Comparison of ENCODE assay signal across 8 mouse cellular contexts in genomic region chr11:4984249-4984648, GRCm38 (mm10). TPM values are rescaled to one million over a fixed set of nuclear protein-coding genes. Genes with fewer than 3 reads are reported as not detected.
DNase-seq lines count a peak whose midpoint lies in the region; ATAC-seq and TF ChIP-seq lines count a peak whose summit lies in the region.

No protein-coding gene starts in this region.

- H3K27me3 ChIP-seq in heart, adult 2 months (ENCODE audit: control insufficient read depth, insufficient read depth, low read length) = no peaks in the 10 kb centered on the region
- no peaks in the 10 kb centered on the region for H3K27me3 ChIP-seq in hindbrain, embryonic 12.5 days
- no peaks in the 10 kb centered on the region for H3K27me3 ChIP-seq in lung, embryonic 16.5 days (ENCODE audit: control insufficient read depth, insufficient read depth, low read depth, low read length)
- no peaks in the 10 kb centered on the region for H3K27me3 ChIP-seq in stomach, postnatal 0 days (ENCODE audit: control insufficient read depth, insufficient read depth, low read length)

- no peak overlapping the region for H3K4me3 ChIP-seq in heart, adult 2 months
- H3K4me3 ChIP-seq in hindbrain, embryonic 12.5 days = no peak overlapping the region
- H3K4me3 ChIP-seq in lung, embryonic 16.5 days (ENCODE audit: low read length) = no peak overlapping the region
- no peak overlapping the region for H3K4me3 ChIP-seq in stomach, postnatal 0 days (ENCODE audit: low read depth, low read length)

- 2% methylated on average over 5 of the region's 5 CpGs for WGBS in heart, adult 2 months
- 4% methylated on average over 5 of the region's 5 CpGs for WGBS in hindbrain, embryonic 12.5 days
- 2% methylated on average over 5 of the region's 5 CpGs for WGBS in lung, embryonic 16.5 days
- WGBS in stomach, postnatal 0 days = 3% methylated on average over 5 of the region's 5 CpGs

- no peak for DNase-seq in heart, adult 2 months
- no peak for DNase-seq in heart, postnatal 25 days (ENCODE audit: low spot score)
- peak; percentile 61 for DNase-seq in CD4-positive helper T cell, adult 2 months (ENCODE audit: low read depth, low spot score)
- DNase-seq in stomach, postnatal 0 days (ENCODE audit: low spot score) = no peak
- DNase-seq in gastrocnemius, postnatal 25 days = no peak

- no peak overlapping the region for H3K27ac ChIP-seq in heart, adult 2 months
- H3K27ac ChIP-seq in hindbrain, embryonic 12.5 days = no peak overlapping the region
- H3K27ac ChIP-seq in lung, embryonic 16.5 days (ENCODE audit: low read length) = no peak overlapping the region
- no peak overlapping the region for H3K27ac ChIP-seq in stomach, postnatal 0 days (replicated peaks)

- H3K9ac ChIP-seq in heart, adult 2 months (ENCODE audit: low read depth, low read length) = no peak overlapping the region
- H3K9ac ChIP-seq in hindbrain, embryonic 12.5 days = peak overlapping the region; percentile 32; the same call in 1 of the 2 replicates
- H3K9ac ChIP-seq in lung, embryonic 16.5 days (ENCODE audit: low read length) = no peak overlapping the region
- H3K9ac ChIP-seq in stomach, postnatal 0 days (ENCODE audit: low read length) = no peak overlapping the region; the same call in 1 of the 2 replicates

- TF ChIP-seq CTCF in heart, adult 2 months (IDR thresholded peaks at IDR 0.05) = peak; percentile 89
- TF ChIP-seq CTCF in stomach, postnatal 0 days (IDR thresholded peaks at IDR 0.05; ENCODE audit: low read depth) = peak; percentile 85

- intact Hi-C loops in heart, adult 2 months (cut with DNase I) = no loop called here
- intact Hi-C loops in heart, postnatal 25 days (cut with DNase I) = no loop called here

- H3K9me3 ChIP-seq in hindbrain, embryonic 12.5 days (replicated peaks) = no peaks in the 10 kb centered on the region
- no peaks in the 10 kb centered on the region for H3K9me3 ChIP-seq in lung, embryonic 16.5 days (ENCODE audit: control insufficient read depth, low read length)
- no peaks in the 10 kb centered on the region for H3K9me3 ChIP-seq in stomach, postnatal 0 days (ENCODE audit: control insufficient read depth, low read length)

- H3K79me2 ChIP-seq in heart, adult 2 months (replicated peaks; ENCODE audit: control insufficient read depth, insufficient read depth, low read length) = no peaks in the 10 kb centered on the region

- peaks cover 3% of the 10 kb centered on the region; the same call in 1 of the 2 replicates for H3K36me3 ChIP-seq in heart, adult 2 months (ENCODE audit: control insufficient read depth, insufficient read depth, low read length)
- H3K36me3 ChIP-seq in hindbrain, embryonic 12.5 days = no peaks in the 10 kb centered on the region
- H3K36me3 ChIP-seq in lung, embryonic 16.5 days (ENCODE audit: control insufficient read depth, insufficient read depth, low read length) = no peaks in the 10 kb centered on the region
- H3K36me3 ChIP-seq in stomach, postnatal 0 days (ENCODE audit: control insufficient read depth, insufficient read depth, low read length) = no peaks in the 10 kb centered on the region

- ATAC-seq in common myeloid progenitor, adult 5-6 weeks (replicated peaks; ENCODE audit: low read depth, poor library complexity, severe bottlenecking) = peak; percentile 53
- no peak for ATAC-seq in hindbrain, embryonic 12.5 days (ENCODE audit: low FRiP score)
- no peak for ATAC-seq in lung, embryonic 16.5 days (ENCODE audit: low read depth)
- ATAC-seq in stomach, postnatal 0 days (ENCODE audit: low FRiP score, low TSS enrichment) = no peak

- H3K4me1 ChIP-seq in heart, adult 2 months (ENCODE audit: control insufficient read depth, insufficient read depth, low read length) = peaks cover 7% of the 10 kb centered on the region
- H3K4me1 ChIP-seq in hindbrain, embryonic 12.5 days = peaks cover 15% of the 10 kb centered on the region
- peaks cover 6% of the 10 kb centered on the region; the same call in 1 of the 2 replicates for H3K4me1 ChIP-seq in lung, embryonic 16.5 days (replicated peaks; ENCODE audit: control insufficient read depth, insufficient read depth, low read length)
- H3K4me1 ChIP-seq in stomach, postnatal 0 days (replicated peaks; ENCODE audit: control insufficient read depth, insufficient read depth) = no peaks in the 10 kb centered on the region

- no peak for TF ChIP-seq POLR2A in heart, adult 2 months (IDR thresholded peaks at IDR 0.05; ENCODE audit: insufficient read depth, low read depth, low read length)

- peak overlapping the region; percentile 40 for H3K4me2 ChIP-seq in hindbrain, embryonic 12.5 days (replicated peaks)
- H3K4me2 ChIP-seq in lung, embryonic 16.5 days (ENCODE audit: low read depth, low read length) = 0 out of 2 replicates have a peak overlapping the region, but pooled peaks have one; percentile 30
- H3K4me2 ChIP-seq in stomach, postnatal 0 days (replicated peaks; ENCODE audit: low read depth) = no peak overlapping the region

- TF ChIP-seq EP300 in heart, adult 2 months (IDR thresholded peaks at IDR 0.05; ENCODE audit: insufficient read depth, low read depth, low read length) = no peak
- no peak for TF ChIP-seq EP300 in stomach, postnatal 0 days (optimal IDR thresholded peaks at IDR 0.05)

RNA-seq across cellular contexts. Expression of gene Ap1b1, which starts 2.4 kb away (rescaled TPM):
- 10 to 100 TPM; 48.1 to 48.6 TPM for total RNA-seq in heart, adult 2 months (2021)
- 64.2 and 77.2 TPM in 2 replicates for polyA plus RNA-seq in heart, adult 2 months (2012; rRNA removed)
- 10 to 100 TPM; 53.1 to 58.1 TPM for total RNA-seq in heart, postnatal 25 days (2021)
- 69.1 and 72.2 TPM in 2 replicates for total RNA-seq in common myeloid progenitor, adult 5-6 weeks (2017)
- 76.4 and 83.3 TPM in 2 replicates for polyA plus RNA-seq in hindbrain, embryonic 12.5 days (2016; fragmentation: Nextera tagmentation; extraction: Ambion mirVana)
- polyA plus RNA-seq in lung, embryonic 16.5 days (2015; fragmentation: Nextera tagmentation; extraction: Ambion mirVana) = 46.0 and 48.3 TPM in 2 replicates
- polyA plus RNA-seq in stomach, postnatal 0 days (2015; fragmentation: Nextera tagmentation; extraction: Ambion mirVana) = 41.8 and 43.3 TPM in 2 replicates
- total RNA-seq in gastrocnemius, postnatal 25 days (2021) = 10 to 100 TPM; 31.0 to 36.4 TPM

RNA-seq across cellular contexts. Expression of gene Nefh, which starts 36.4 kb away (rescaled TPM):
- under 1 TPM in 1 of 2 experiments, not detected in 1; 0.05 TPM for total RNA-seq in heart, adult 2 months (2021)
- 0.06 and 0.08 TPM in 2 replicates for polyA plus RNA-seq in heart, adult 2 months (2012; rRNA removed)
- total RNA-seq in heart, postnatal 25 days (2021) = not detected
- 12.6 and 16.7 TPM in 2 replicates for total RNA-seq in common myeloid progenitor, adult 5-6 weeks (2017)
- 1.4 and 1.5 TPM in 2 replicates for polyA plus RNA-seq in hindbrain, embryonic 12.5 days (2016; fragmentation: Nextera tagmentation; extraction: Ambion mirVana)
- 0.26 TPM in 2 replicates for polyA plus RNA-seq in lung, embryonic 16.5 days (2015; fragmentation: Nextera tagmentation; extraction: Ambion mirVana)
- polyA plus RNA-seq in stomach, postnatal 0 days (2015; fragmentation: Nextera tagmentation; extraction: Ambion mirVana) = 0.25 TPM in 2 replicates
- total RNA-seq in gastrocnemius, postnatal 25 days (2021) = not detected

Comparison
In these comparisons a context has a peak if more than half of its experiments do, and no peak if none do; other contexts are left out.
1. RNA of gene Nefh, which starts 36.4 kb away (total RNA-seq): 12.6 to 16.7 TPM in common myeloid progenitor, adult 5-6 weeks; not detected in gastrocnemius, postnatal 25 days, 0.05 TPM in heart, adult 2 months and not detected in heart, postnatal 25 days; every median in the first group is over 10 times any median in the second.